Mouse (Mus musculus) fibroblast of lung, adult 2 months (primary cell): ENCODE measurements around the gene Ugt1a10.

Source experiments
- DNase-seq: peaks from one replicate; pipeline ENCODE4 v3.0.0-alpha.2; 2011; ENCODE audit warnings: low read depth

The Ugt1a10 gene

GRCm38 (mm10) chr1:88255466-88255857 is 200.3 kb downstream of the Ugt1a10 start:
- no peak for DNase-seq

GRCm38 (mm10) chr1:88255989-88256754 is 201.0 kb downstream of the Ugt1a10 start:
- no peak for DNase-seq

GRCm38 (mm10) chr1:88256886-88257663 is 201.9 kb downstream of the Ugt1a10 start:
- DNase-seq = no peak

- DNase-seq = no peak
Observed at GRCm38 (mm10) chr1:88257681-88258080, 202.5 kb downstream of the Ugt1a10 start.

- DNase-seq = no peak
Observed at GRCm38 (mm10) chr1:88258361-88258760, 203.2 kb downstream of the Ugt1a10 start.

- DNase-seq = no peak
Observed at GRCm38 (mm10) chr1:88258881-88259642, 203.9 kb downstream of the Ugt1a10 start.

- DNase-seq = no peak
Observed at GRCm38 (mm10) chr1:88259643-88260024, 204.4 kb downstream of the Ugt1a10 start.

- no peak for DNase-seq
Observed at GRCm38 (mm10) chr1:88260114-88260513, 204.9 kb downstream of the Ugt1a10 start.

- DNase-seq = no peak
Observed at GRCm38 (mm10) chr1:88260604-88261377, 205.6 kb downstream of the Ugt1a10 start.

- DNase-seq = no peak
Observed at GRCm38 (mm10) chr1:88261706-88262105, 206.5 kb downstream of the Ugt1a10 start.

GRCm38 (mm10) chr1:88262255-88262654 is 207.1 kb downstream of the Ugt1a10 start:
- peak; percentile 85 for DNase-seq

GRCm38 (mm10) chr1:88262961-88263360 is 207.8 kb downstream of the Ugt1a10 start:
- no peak for DNase-seq

- no peak for DNase-seq
Observed at GRCm38 (mm10) chr1:88263778-88264177, 208.6 kb downstream of the Ugt1a10 start.

GRCm38 (mm10) chr1:88264237-88264868 is 209.2 kb downstream of the Ugt1a10 start:
- no peak for DNase-seq

- DNase-seq = no peak
Observed at GRCm38 (mm10) chr1:88264869-88265240, 209.7 kb downstream of the Ugt1a10 start.

GRCm38 (mm10) chr1:88266123-88266522 is 210.9 kb downstream of the Ugt1a10 start:
- DNase-seq = no peak

- no peak for DNase-seq
Observed at GRCm38 (mm10) chr1:88267489-88267888, 212.3 kb downstream of the Ugt1a10 start.

GRCm38 (mm10) chr1:88268070-88268469 is 212.9 kb downstream of the Ugt1a10 start:
- DNase-seq = no peak
